Mouse (Mus musculus) adrenal gland (tissue): ENCODE results near the gene Syce1l.

Experiments used
- intact Hi-C: fragments of 180-260 bp; cut with DNase I; formaldehyde crosslinking; loops from one replicate; pipeline ENCODE4 v1.15.1; 2025
- long read RNA-seq, 2 experiments: library from polyadenylated mRNA; unstranded; transcript quantifications; one replicate each; pipeline ENCODE4 v2.0.0; 2020; ENCODE audit warnings: borderline replicate concordance in 1 of 2; ENCODE audit not compliant: insufficient replicate concordance in 1 of 2

The Syce1l gene
- long read RNA-seq, experiment 1, partial matches to known transcripts = 0 of 1 reads
- long read RNA-seq, experiment 1, other reads (novel, unspliced or antisense) = 1 of 1 reads
- long read RNA-seq, experiment 2 = 0 reads

GRCm38 (mm10) chr8:113642926-113643325 is at the start of gene Syce1l:
Syce1l (plus strand) TSS chr8:113643213.
- intact Hi-C loops = no loop called here

GRCm38 (mm10) chr8:113598401-113598800 is 44.6 kb upstream of the Syce1l start:
- intact Hi-C loops = no loop called here

- intact Hi-C loops = loop anchor here (5.0 kb wide), 2 partner anchors 520 to 1585 kb away; no protein-coding TSS in a partner anchor
Measured at GRCm38 (mm10) chr8:113632634-113633033, 10.4 kb upstream of the Syce1l start.

- intact Hi-C loops = loop anchor here (5.0 kb wide), 2 partner anchors 522 to 1587 kb away; no protein-coding TSS in a partner anchor
Measured at GRCm38 (mm10) chr8:113634161-113634560, 8.9 kb upstream of the Syce1l start.

GRCm38 (mm10) chr8:113634670-113635591 is 8.1 kb upstream of the Syce1l start, which contains the start of gene Mon1b:
Mon1b (plus strand) TSS chr8:113635587.
- intact Hi-C loops = loop anchor here (5.0 kb wide), 2 partner anchors 523 to 1588 kb away; no protein-coding TSS in a partner anchor

GRCm38 (mm10) chr8:113635592-113636279 is 7.3 kb upstream of the Syce1l start:
- intact Hi-C loops = no loop called here

- intact Hi-C loops = no loop called here
Measured at GRCm38 (mm10) chr8:113636280-113636628, 6.8 kb upstream of the Syce1l start.

GRCm38 (mm10) chr8:113640357-113640756 is 2.7 kb upstream of the Syce1l start:
- intact Hi-C loops = no loop called here

GRCm38 (mm10) chr8:113643479-113644210 is 632 bp downstream of the Syce1l start:
- intact Hi-C loops = no loop called here

GRCm38 (mm10) chr8:113645220-113645619 is 2.2 kb downstream of the Syce1l start:
- intact Hi-C loops = no loop called here

- intact Hi-C loops = no loop called here
Measured at GRCm38 (mm10) chr8:113652450-113652849, 9.4 kb downstream of the Syce1l start.

- intact Hi-C loops = no loop called here
Measured at GRCm38 (mm10) chr8:113653151-113653550, 10.1 kb downstream of the Syce1l start.

- intact Hi-C loops = no loop called here
Measured at GRCm38 (mm10) chr8:113656154-113656553, 13.1 kb downstream of the Syce1l start.

- intact Hi-C loops = no loop called here
Measured at GRCm38 (mm10) chr8:113656681-113657298, 13.8 kb downstream of the Syce1l start.

- intact Hi-C loops = loop anchor here (5.0 to 10.0 kb wide), 2 partner anchors 402 to 705 kb away; no protein-coding TSS in a partner anchor
Measured at GRCm38 (mm10) chr8:113660128-113660527, 17.1 kb downstream of the Syce1l start.

- intact Hi-C loops = loop anchor here (1.0 to 10.0 kb wide), 4 partner anchors 118 to 700 kb away; no protein-coding TSS in a partner anchor
Measured at GRCm38 (mm10) chr8:113664544-113664943, 21.5 kb downstream of the Syce1l start.

- intact Hi-C loops = loop anchor here (2.0 to 10.0 kb wide), 2 partner anchors 118 to 700 kb away; no protein-coding TSS in a partner anchor
Measured at GRCm38 (mm10) chr8:113665036-113665435, 22.0 kb downstream of the Syce1l start.

GRCm38 (mm10) chr8:113665951-113666350 is 22.9 kb downstream of the Syce1l start:
- intact Hi-C loops = loop anchor here (2.0 to 10.0 kb wide), 2 partner anchors 117 to 699 kb away; no protein-coding TSS in a partner anchor

GRCm38 (mm10) chr8:113666714-113667432 is 23.9 kb downstream of the Syce1l start:
- intact Hi-C loops = loop anchor here (10.0 kb wide), 1 partner anchor 698 kb away; no protein-coding TSS in a partner anchor
